In the genomic region with DNA sequence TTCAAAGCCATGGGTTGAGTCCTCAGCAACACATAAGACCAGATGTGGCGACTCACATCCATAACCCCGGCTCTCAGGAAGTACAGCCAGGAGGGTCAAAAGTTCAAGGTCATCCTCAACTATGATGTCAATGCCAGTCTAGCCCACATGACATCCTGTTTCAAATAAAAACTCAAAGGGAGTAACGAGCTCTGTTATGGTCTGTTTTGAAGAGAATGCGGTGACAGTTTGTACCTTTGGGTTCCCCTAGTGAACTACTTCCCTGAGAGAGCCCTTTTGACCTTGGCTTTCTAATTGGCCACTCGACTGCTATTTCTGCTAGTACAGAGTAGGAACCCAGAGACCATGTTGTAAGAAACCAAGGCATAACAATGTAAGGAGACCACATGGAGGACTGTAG, we compare ENCODE assay signal across 31 mouse cellular contexts.
DNase-seq lines count a peak whose midpoint lies in the region; ATAC-seq and TF ChIP-seq lines count a peak whose summit lies in the region.
"Had no signal": no experiment of that assay in that cellular context is flagged by ENCODE, and none has a peak within 500 bp of the region (broad histone marks: within the 10 kb centered on the region; RNA-seq: fewer than 3 reads in every experiment).

No protein-coding gene starts in this region.

- no peaks in the 10 kb centered on the region for H3K27me3 ChIP-seq in embryonic facial prominence, embryonic 13.5 days
- no peaks in the 10 kb centered on the region for H3K27me3 ChIP-seq in embryonic facial prominence, embryonic 10.5 days (replicated peaks; ENCODE audit: low read depth, poor library complexity, severe bottlenecking)
- no peaks in the 10 kb centered on the region for H3K27me3 ChIP-seq in liver, adult 2 months (ENCODE audit: control insufficient read depth, insufficient read depth, low read length)
- H3K27me3 ChIP-seq: embryonic facial prominence, embryonic 15.5 days; forebrain, embryonic 13.5 days; heart, embryonic 15.5 days; hindbrain, embryonic 12.5 days; intestine, embryonic 15.5 days; liver, embryonic 13.5 days had no signal

- WGBS in embryonic facial prominence, embryonic 13.5 days: 53% methylated on average over 5 of the region's 5 CpGs
- WGBS in embryonic facial prominence, embryonic 10.5 days: 64% methylated on average over 5 of the region's 5 CpGs
- 17% methylated on average over 5 of the region's 5 CpGs for WGBS in liver, adult 2 months

- 0 out of 2 replicates have a peak, but pooled peaks have one; percentile 52 for ATAC-seq in embryonic facial prominence, embryonic 13.5 days (ENCODE audit: insufficient number of reproducible peaks, insufficient read depth, low FRiP score, low TSS enrichment, low read depth)
- ATAC-seq: forebrain, embryonic 13.5 days; hindbrain, postnatal 0 days; intestine, embryonic 15.5 days; midbrain, embryonic 16.5 days had no signal

- no peaks in the 10 kb centered on the region for H3K9me3 ChIP-seq in embryonic facial prominence, embryonic 13.5 days
- H3K9me3 ChIP-seq in embryonic facial prominence, embryonic 10.5 days: no peaks in the 10 kb centered on the region
- H3K9me3 ChIP-seq: embryonic facial prominence, embryonic 15.5 days; forebrain, embryonic 13.5 days; heart, embryonic 10.5 days; heart, embryonic 15.5 days; hindbrain, embryonic 12.5 days; intestine, embryonic 15.5 days had no signal

- no peak for DNase-seq in embryonic facial prominence, embryonic 10.5 days (ENCODE audit: low spot score)
- peak; percentile 80 for DNase-seq in liver, adult 2 months (ENCODE audit: extremely low read depth, low read depth, low spot score)
- no peak for DNase-seq in liver
- peak; percentile 8 for DNase-seq in lung, postnatal 36 days
- no peak for DNase-seq in lung, postnatal 25 days (ENCODE audit: low spot score)
- DNase-seq in retina, embryonic 14.5 days (ENCODE audit: low spot score): no peak
- DNase-seq: adrenal gland, postnatal 14 days; cerebellum, adult 11 months; cerebellum, adult 9-10 months; cerebellum, postnatal 36 days; gastrocnemius, postnatal 14 days; heart, postnatal 36 days; kidney, adult 2 months; kidney, postnatal 10 days; layer of hippocampus, postnatal 36 days; liver, embryonic 13.5 days; right cerebral cortex, adult 18-20 months; spleen, adult 18-20 months; thymus, adult 18-20 months; thymus, postnatal 25 days had no signal

- H3K9ac ChIP-seq in embryonic facial prominence, embryonic 13.5 days: no peak overlapping the region
- no peak overlapping the region for H3K9ac ChIP-seq in liver, adult 2 months (ENCODE audit: low read depth, low read length)
- H3K9ac ChIP-seq: embryonic facial prominence, embryonic 15.5 days; forebrain, embryonic 13.5 days; heart, embryonic 15.5 days; hindbrain, embryonic 12.5 days; intestine, embryonic 15.5 days; liver, embryonic 13.5 days had no signal

- no peaks in the 10 kb centered on the region for H3K79me2 ChIP-seq in liver, adult 2 months (ENCODE audit: control insufficient read depth, insufficient read depth, low read length)

- H3K4me2 ChIP-seq in embryonic facial prominence, embryonic 13.5 days: no peak overlapping the region
- H3K4me2 ChIP-seq: embryonic facial prominence, embryonic 15.5 days; forebrain, embryonic 13.5 days; heart, embryonic 15.5 days; hindbrain, embryonic 12.5 days; intestine, embryonic 15.5 days; liver, embryonic 13.5 days; midbrain, embryonic 11.5 days had no signal

- H3K27ac ChIP-seq in embryonic facial prominence, embryonic 13.5 days: no peak overlapping the region
- H3K27ac ChIP-seq in embryonic facial prominence, embryonic 10.5 days (replicated peaks): no peak overlapping the region
- peak overlapping the region; percentile 48; the same call in 1 of the 2 replicates for H3K27ac ChIP-seq in liver, adult 2 months (replicated peaks; ENCODE audit: insufficient read depth, low read depth, low read length)
- H3K27ac ChIP-seq: embryonic facial prominence, embryonic 15.5 days; forebrain, embryonic 13.5 days; heart, embryonic 10.5 days; heart, embryonic 15.5 days; hindbrain, embryonic 12.5 days; hindbrain, postnatal 0 days; intestine, embryonic 15.5 days; liver, embryonic 13.5 days; stomach, postnatal 0 days had no signal

- no peak for TF ChIP-seq POLR2A in liver, adult 2 months (IDR thresholded peaks at IDR 0.05; ENCODE audit: extremely low read depth, insufficient read depth, low read length)

- H3K4me1 ChIP-seq in embryonic facial prominence, embryonic 13.5 days: no peaks in the 10 kb centered on the region
- peaks cover 12% of the 10 kb centered on the region for H3K4me1 ChIP-seq in embryonic facial prominence, embryonic 10.5 days
- peaks cover 11% of the 10 kb centered on the region; the same call in 1 of the 2 replicates for H3K4me1 ChIP-seq in liver, adult 2 months (ENCODE audit: control insufficient read depth, insufficient read depth, low read length)
- H3K4me1 ChIP-seq: embryonic facial prominence, embryonic 15.5 days had no signal

- no peak for TF ChIP-seq CTCF in liver, adult 2 months (IDR thresholded peaks at IDR 0.05; ENCODE audit: low read depth, low read length)

- H3K4me3 ChIP-seq in embryonic facial prominence, embryonic 13.5 days: no peak overlapping the region
- no peak overlapping the region for H3K4me3 ChIP-seq in embryonic facial prominence, embryonic 10.5 days
- no peak overlapping the region for H3K4me3 ChIP-seq in liver, adult 2 months (ENCODE audit: insufficient read depth, low read depth, low read length)
- H3K4me3 ChIP-seq: embryonic facial prominence, embryonic 15.5 days; forebrain, embryonic 13.5 days; heart, embryonic 10.5 days; heart, embryonic 15.5 days; hindbrain, embryonic 12.5 days; intestine, embryonic 15.5 days; liver, embryonic 13.5 days had no signal

- no peaks in the 10 kb centered on the region for H3K36me3 ChIP-seq in embryonic facial prominence, embryonic 13.5 days
- H3K36me3 ChIP-seq in embryonic facial prominence, embryonic 10.5 days (replicated peaks): no peaks in the 10 kb centered on the region
- H3K36me3 ChIP-seq in liver, adult 2 months (ENCODE audit: control insufficient read depth, insufficient read depth, low read length): no peaks in the 10 kb centered on the region
- H3K36me3 ChIP-seq: embryonic facial prominence, embryonic 15.5 days; heart, embryonic 10.5 days; heart, embryonic 15.5 days; hindbrain, embryonic 12.5 days; intestine, embryonic 15.5 days; liver, embryonic 13.5 days had no signal

Comparison
In these comparisons a context has a peak if more than half of its experiments do, and no peak if none do; other contexts are left out.
1. DNase-seq: peak in liver, adult 2 months (single experiment) and lung, postnatal 36 days (single experiment); none in embryonic facial prominence, embryonic 10.5 days (single experiment), liver (single experiment), lung, postnatal 25 days (single experiment) and retina, embryonic 14.5 days (single experiment).